Mouse (Mus musculus) intestine, postnatal 0 days (tissue): ENCODE results near the gene Rack1. TPM values are rescaled to one million over a fixed set of nuclear protein-coding genes. Genes with fewer than 3 reads are reported as not detected.

Experiments used
- ATAC-seq: fragments of 200-750 bp; cut with Nextera tagmentation; 2 replicates; pipeline ENCODE4 v1.8.0; 2017; ENCODE audit warnings: mild to moderate bottlenecking, moderate TSS enrichment, moderate library complexity
- H3K27ac ChIP-seq: fragments of 300-500 bp; sonication (generic); 2 replicates; pipeline ENCODE4 v1.5.1; 2014; ENCODE audit warnings: mild to moderate bottlenecking, low read depth, low read length, moderate library complexity
- H3K27me3 ChIP-seq: fragments of 300-500 bp; sonication (generic); replicated peaks from 2 replicates; pipeline ENCODE4 v1.6.1; 2014; ENCODE audit warnings: low read length, mixed read lengths; ENCODE audit not compliant: control insufficient read depth, insufficient read depth
- H3K36me3 ChIP-seq: fragments of 300-500 bp; sonication (generic); 2 replicates; pipeline ENCODE4 v1.6.1; 2014; ENCODE audit warnings: mild to moderate bottlenecking, moderate library complexity; ENCODE audit not compliant: control insufficient read depth, insufficient read depth
- H3K4me1 ChIP-seq: fragments of 300-500 bp; sonication (generic); replicated peaks from 2 replicates; pipeline ENCODE4 v1.6.1; 2014; ENCODE audit warnings: antibody characterized with exemption, low read length, mixed read lengths; ENCODE audit not compliant: control insufficient read depth, insufficient read depth
- H3K4me2 ChIP-seq: fragments of 300-500 bp; sonication (generic); replicated peaks from 2 replicates; pipeline ENCODE4 v1.6.1; 2014; ENCODE audit warnings: low read depth, mild to moderate bottlenecking, moderate library complexity
- H3K4me3 ChIP-seq: fragments of 300-500 bp; sonication (generic); 2 replicates; pipeline ENCODE4 v1.5.1; 2014; ENCODE audit warnings: low read depth, low read length
- H3K9ac ChIP-seq: fragments of 300-500 bp; sonication (generic); 2 replicates; pipeline ENCODE4 v1.6.1; 2014; ENCODE audit warnings: mild to moderate bottlenecking, low read depth, low read length
- H3K9me3 ChIP-seq: fragments of 300-500 bp; sonication (generic); 2 replicates; pipeline ENCODE4 v1.6.1; 2016; ENCODE audit warnings: mixed run types; ENCODE audit not compliant: control insufficient read depth
- CTCF ChIP-seq: sonication (generic); IDR thresholded peaks from 2 replicates; pipeline ENCODE4 v1.5.1; 2016; ENCODE audit warnings: low read depth, mild to moderate bottlenecking, control low read depth, antibody characterized with exemption, moderate library complexity
- WGBS: fragments of 180-500 bp; shearing (Covaris S2); extraction: QIAGEN DNeasy Blood & Tissue Kit; methylation state at CpG from one replicate; pipeline ENCODE4 v1.1.7; 2014; 5-methylcytosine and 5-hydroxymethylcytosine counted together
- polyA plus RNA-seq: library from polyadenylated mRNA; unstranded; fragments of >200 nt; fragmentation: Nextera tagmentation; extraction: Ambion mirVana; gene quantifications from 2 replicates; pipeline ENCODE4 v1.2.1, GENCODE M21; 2015

The Rack1 gene
- polyA plus RNA-seq, 1 experiment from 2014 or later = 435 TPM

GRCm38 (mm10) chr11:48771691-48772090 lies 28.4 kb upstream of the Rack1 start:
- no peak for ATAC-seq

DNA sequence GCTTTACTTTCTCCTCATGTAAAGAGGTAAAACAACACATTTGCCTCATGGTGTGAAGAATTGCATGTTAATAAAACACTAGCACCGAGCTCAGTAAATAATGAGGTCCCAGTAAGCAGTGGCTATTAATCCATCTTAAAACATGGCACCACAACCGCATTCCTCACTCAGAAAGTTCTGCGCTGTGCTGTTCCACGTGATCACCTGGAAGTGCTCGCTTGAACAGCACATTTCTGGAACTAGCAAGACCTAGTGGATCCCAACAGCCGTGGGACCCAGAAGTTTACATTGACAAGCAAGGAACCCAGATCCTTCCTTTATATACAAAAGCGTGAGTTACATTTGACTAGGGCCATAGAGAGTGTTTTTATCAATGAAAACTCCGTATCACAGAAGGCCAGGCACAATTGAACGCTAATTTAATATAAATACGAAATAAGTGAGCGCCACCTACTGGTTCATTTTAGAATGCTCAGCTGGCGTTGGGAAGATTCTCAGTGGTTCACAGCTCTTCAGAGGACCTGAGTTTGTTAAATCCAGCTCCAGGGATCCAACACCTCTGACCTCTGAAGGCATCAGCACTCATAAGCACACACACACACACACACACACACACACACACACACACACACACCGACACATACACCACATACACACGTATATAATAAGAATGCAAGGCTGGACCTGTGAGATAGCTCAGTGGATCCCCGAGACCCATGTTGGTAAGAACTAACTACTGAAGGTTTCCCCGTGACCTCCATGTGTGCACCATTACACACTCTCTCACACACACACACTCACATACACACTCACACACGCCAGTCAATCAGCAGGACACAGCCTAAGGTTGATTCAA lies 25.5 kb upstream of the Rack1 start:
- Histone ChIP-seq H3K4me1 (no peaks in the 10 kb centered on the region), H3K4me2 (peak overlapping the region; percentile 46), H3K36me3 (no peaks in the 10 kb centered on the region), H3K27ac (no peak overlapping the region), H3K4me3 (no peak overlapping the region), H3K27me3 (no peaks in the 10 kb centered on the region), H3K9ac (no peak overlapping the region), H3K9me3 (no peaks in the 10 kb centered on the region)
- TF ChIP-seq CTCF = peak; percentile 69
- 33% methylated on average over 17 of the region's 17 CpGs for WGBS
- ATAC-seq = no peak

More at GRCm38 (mm10) chr11:48771691-48772090, 28.4 kb upstream of the Rack1 start:
- Histone ChIP-seq H3K4me3 (no peak overlapping the region), H3K4me2 (no peak overlapping the region), H3K36me3 (no peaks in the 10 kb centered on the region), H3K27me3 (no peaks in the 10 kb centered on the region), H3K27ac (no peak overlapping the region), H3K9ac (no peak overlapping the region), H3K9me3 (no peaks in the 10 kb centered on the region), H3K4me1 (no peaks in the 10 kb centered on the region)
- 6% methylated on average over 2 of the region's 2 CpGs for WGBS
- TF ChIP-seq CTCF = peak; percentile 73

DNA sequence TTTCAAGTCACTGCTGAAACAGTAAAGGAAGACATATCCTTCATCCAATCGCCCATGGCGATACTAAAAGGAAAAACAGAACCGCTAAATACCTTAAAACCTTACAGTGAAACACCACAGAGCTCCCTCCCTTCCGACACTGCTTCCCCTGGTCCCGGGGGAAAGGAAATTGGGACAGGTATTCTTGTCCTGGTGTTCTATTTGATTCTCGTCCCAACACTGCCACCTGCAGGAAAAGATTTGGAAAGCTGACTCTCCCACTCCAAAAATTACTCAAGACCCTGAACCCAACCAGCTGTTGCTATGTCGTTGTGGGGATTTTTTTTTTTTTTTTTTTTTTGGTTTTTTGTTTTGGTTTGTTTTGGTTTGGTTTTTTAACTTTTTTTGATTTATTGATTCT lies 24.6 kb upstream of the Rack1 start:
- 2% methylated on average over 7 of the region's 7 CpGs for WGBS
- Histone ChIP-seq H3K4me2 (no peak overlapping the region), H3K9ac (no peak overlapping the region), H3K27ac (no peak overlapping the region), H3K27me3 (no peaks in the 10 kb centered on the region), H3K4me3 (no peak overlapping the region), H3K9me3 (no peaks in the 10 kb centered on the region), H3K4me1 (no peaks in the 10 kb centered on the region), H3K36me3 (no peaks in the 10 kb centered on the region)
- no peak for ATAC-seq
- peak; percentile 69 for TF ChIP-seq CTCF

- Histone ChIP-seq H3K4me3 (no peak overlapping the region), H3K9ac (no peak overlapping the region), H3K36me3 (no peaks in the 10 kb centered on the region), H3K27ac (no peak overlapping the region), H3K4me2 (no peak overlapping the region), H3K4me1 (no peaks in the 10 kb centered on the region), H3K9me3 (no peaks in the 10 kb centered on the region), H3K27me3 (no peaks in the 10 kb centered on the region)
- WGBS = 48% methylated on average over 9 of the region's 9 CpGs
- ATAC-seq = no peak
- TF ChIP-seq CTCF = peak; percentile 48
Measured at GRCm38 (mm10) chr11:48776664-48777063, 23.5 kb upstream of the Rack1 start.

GRCm38 (mm10) chr11:48777303-48777702 lies 22.8 kb upstream of the Rack1 start:
- TF ChIP-seq CTCF = no peak
- ATAC-seq = no peak
- Histone ChIP-seq H3K9ac (no peak overlapping the region), H3K4me2 (no peak overlapping the region), H3K4me3 (no peak overlapping the region), H3K9me3 (no peaks in the 10 kb centered on the region), H3K36me3 (no peaks in the 10 kb centered on the region), H3K27ac (no peak overlapping the region), H3K4me1 (no peaks in the 10 kb centered on the region), H3K27me3 (no peaks in the 10 kb centered on the region)
- WGBS = 83% methylated on average over 9 of the region's 9 CpGs

- ATAC-seq = no peak
- H3K27me3 ChIP-seq = no peaks in the 10 kb centered on the region
Measured at GRCm38 (mm10) chr11:48779450-48779849, 20.7 kb upstream of the Rack1 start.

More at GRCm38 (mm10) chr11:48779450-48779849, 20.7 kb upstream of the Rack1 start:
- H3K4me2 ChIP-seq = no peak overlapping the region
- H3K27ac ChIP-seq = no peak overlapping the region
- no peaks in the 10 kb centered on the region for H3K9me3 ChIP-seq
- H3K4me3 ChIP-seq = no peak overlapping the region
- H3K4me1 ChIP-seq = no peaks in the 10 kb centered on the region
- H3K36me3 ChIP-seq = no peaks in the 10 kb centered on the region
- WGBS = 45% methylated on average over 7 of the region's 7 CpGs
- no peak overlapping the region for H3K9ac ChIP-seq
- TF ChIP-seq CTCF = peak; percentile 69
